Mouse (Mus musculus) spleen, adult 2 months (tissue): ENCODE measurements around the gene Setd1a.

ENCODE experiments used
- CTCF ChIP-seq: fragments of 200-500 bp; IDR thresholded peaks from 2 replicates; pipeline ENCODE4 v1.5.1; 2011; ENCODE audit warnings: mild to moderate bottlenecking, inconsistent platforms; ENCODE audit not compliant: insufficient read depth, insufficient read length, insufficient replicate concordance; ENCODE audit errors: extremely low read depth
- POLR2A ChIP-seq: fragments of 200-500 bp; IDR thresholded peaks from 2 replicates; pipeline ENCODE4 v1.6.1; 2011; ENCODE audit warnings: low read depth, low read length, inconsistent platforms

- no peak for TF ChIP-seq POLR2A
- TF ChIP-seq CTCF = no peak
These were observed 64.4 kb downstream of the Setd1a start for GRCm38 (mm10) chr7:127840886-127841285.
